Mouse (Mus musculus) kidney, postnatal 36 days (tissue): ENCODE data around the gene Mok.

Experiments
- DNase-seq, 2 experiments: peaks; one replicate each; pipeline ENCODE4 v3.0.0; 2021 to 2022; ENCODE audit warnings: mixed read lengths in 2 of 2

Gene Mok

DNA sequence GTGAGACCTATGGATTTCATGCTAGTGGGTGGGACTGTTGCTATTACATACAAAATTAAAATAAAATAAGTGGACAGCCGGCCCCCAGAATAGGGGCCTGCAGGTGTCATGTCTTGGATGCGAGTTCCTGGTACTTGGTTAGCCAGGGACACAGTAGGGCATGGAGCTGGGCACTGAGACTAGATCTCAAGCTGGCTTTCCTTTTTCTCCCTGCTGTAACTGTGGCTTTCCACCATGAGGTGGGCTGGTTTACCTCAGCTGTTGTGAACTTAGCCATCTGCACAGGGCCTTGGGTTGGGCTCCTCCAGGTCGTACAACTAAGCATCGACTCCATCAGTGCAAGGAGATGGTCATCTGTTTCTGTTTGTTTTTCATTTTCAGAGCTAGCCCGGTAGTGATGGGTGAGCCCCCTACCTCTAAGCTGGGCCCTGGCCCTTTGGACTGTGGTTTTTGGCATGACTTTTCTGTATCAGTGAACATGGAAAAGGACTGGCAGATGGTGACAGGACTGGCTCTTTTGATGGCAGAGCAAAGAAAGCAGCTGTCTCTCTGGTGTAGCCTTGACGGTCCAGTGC is 5.5 kb upstream of the Mok start:
- no peak for DNase-seq

GRCm38 (mm10) chr12:110845131-110845880 is 4.6 kb upstream of the Mok start:
- peak; percentile 96 to 97 for DNase-seq

DNA sequence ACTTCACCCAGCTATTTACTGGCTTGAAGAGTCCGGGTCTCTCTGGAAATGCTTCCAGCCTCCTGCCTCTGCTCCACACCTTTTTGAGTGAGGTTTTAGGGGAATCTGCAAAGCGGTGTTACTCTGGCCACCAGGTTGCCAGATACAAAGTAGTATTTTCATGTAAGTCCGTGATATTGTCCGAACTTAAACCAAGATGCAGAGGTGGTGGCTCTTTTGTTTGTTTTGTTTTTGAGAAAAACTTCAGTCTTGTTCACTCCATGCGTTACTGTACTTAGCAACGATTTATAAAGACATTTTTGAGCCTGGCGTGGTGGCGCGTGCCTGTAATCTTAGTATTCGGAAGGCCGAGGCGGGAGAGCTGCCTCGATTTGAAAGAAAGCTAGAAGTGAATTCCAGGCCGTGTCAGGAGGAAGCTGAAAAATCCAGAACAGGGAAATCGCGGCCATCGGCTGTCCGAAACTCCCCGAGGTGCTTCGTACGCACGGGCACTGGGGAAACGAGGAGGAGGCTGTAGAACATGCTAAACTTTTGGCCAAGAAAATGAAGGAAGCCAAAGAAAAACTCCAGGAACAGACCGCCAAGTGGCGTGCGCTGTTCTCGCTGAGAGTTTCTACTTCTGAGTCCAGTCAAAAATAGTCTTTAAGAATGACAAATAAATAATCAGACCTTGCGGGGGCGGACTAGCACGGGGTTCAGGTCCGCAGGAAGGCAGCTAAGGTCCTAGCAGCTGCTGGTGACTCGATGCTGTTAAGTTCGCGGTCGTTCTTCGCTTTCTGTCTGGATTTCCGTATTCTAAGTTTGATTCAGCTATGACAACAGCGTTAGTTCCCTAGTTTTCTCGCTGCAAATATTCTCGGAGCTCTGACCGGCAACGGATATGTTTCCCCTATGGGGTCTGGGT is 3.7 kb upstream of the Mok start:
- DNase-seq = peak in 1 of 2 experiments; percentile 59

DNA sequence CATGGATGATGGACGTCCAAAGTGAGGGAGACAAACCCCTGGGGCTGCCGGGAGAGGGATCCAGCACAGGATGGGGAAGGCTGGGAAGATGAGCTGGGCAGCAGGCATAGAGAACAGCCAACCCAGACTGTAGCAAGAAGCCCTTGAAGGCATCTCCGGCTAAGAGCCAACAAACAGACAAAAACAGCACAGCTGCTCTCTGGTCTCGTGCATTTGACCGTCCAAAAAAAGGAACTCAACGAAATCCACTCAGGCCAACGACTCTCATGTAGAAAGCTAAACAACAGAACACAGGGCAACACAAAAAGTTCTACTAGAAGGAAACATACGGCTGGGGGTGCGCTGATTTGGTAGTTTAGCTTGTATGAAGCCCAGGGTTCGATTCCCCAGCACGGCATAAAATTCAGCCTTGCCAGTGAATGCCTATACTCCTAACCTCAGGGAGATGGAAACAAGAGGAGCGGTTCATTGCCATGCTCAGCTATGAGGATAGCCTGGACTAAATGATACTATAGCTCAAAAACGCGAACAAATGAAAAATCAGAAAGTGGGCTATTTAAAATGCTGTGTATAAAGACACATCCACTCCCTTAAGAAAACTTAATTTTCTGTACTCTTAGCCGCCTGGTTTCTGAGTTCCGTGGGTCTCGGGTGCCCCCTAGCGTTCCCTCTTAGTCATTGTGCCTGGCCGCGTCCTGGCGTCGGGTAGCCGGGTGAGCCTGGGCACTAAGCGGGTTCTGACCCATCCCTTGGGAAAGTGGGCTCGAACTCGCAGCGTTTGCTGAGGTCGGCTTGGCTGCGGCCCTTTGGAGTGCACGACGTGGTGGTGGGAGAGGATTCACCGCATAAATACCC is 2.7 kb upstream of the Mok start:
- peak; percentile 84 to 93 for DNase-seq

- DNase-seq = no peak
Measured at GRCm38 (mm10) chr12:110841731-110842493, 1.2 kb upstream of the Mok start.

DNA sequence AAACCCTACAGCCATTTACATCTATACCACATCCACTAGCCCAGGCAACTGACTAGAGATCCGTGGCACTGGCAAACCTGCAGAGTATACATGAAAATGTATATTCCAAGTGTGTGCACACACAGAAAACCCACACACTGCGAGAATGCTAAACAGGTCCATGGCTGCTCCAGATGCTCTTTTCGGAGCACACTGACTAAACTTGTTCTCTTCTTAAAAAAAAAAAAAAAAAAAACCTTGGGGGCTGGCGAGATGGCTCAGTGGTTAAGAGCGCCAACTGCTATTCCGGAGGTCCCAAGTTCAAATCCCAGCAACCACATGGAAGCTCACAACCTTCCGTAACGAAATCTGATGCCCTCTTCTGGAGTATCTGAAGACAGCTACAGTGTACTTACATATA is 2.9 kb downstream of the Mok start:
- DNase-seq = no peak

DNA sequence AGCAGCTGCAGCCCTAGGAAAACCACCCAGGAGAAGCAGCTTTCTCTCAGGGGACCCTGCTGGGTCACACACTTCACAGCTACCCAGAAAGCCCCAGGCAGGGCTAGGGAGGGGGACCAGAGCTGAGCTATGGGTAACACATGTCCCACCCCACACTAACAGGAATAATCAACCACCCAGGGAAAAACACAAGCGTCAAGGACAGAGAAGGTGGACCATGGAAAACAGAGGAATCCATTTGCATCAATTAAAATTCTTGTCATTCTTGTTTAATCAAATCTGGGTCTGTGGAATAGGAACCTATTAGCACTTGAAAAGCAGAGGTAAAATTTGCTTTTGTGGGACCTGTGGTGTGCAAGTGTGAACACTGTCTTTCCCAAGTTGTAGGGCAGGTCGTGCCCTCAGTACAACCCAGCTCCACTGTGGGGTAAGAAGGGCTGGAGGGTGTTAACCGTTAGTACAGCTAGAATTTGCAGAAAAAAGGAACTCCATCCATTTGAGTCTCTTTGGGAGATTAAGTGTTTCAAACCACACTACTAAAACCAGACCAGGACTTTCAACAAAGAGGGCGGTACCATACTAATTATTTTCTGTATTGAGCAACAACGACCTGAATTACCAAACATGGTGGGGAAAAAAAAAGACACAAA is 3.4 kb downstream of the Mok start:
- DNase-seq = peak; percentile 46 to 58

DNA sequence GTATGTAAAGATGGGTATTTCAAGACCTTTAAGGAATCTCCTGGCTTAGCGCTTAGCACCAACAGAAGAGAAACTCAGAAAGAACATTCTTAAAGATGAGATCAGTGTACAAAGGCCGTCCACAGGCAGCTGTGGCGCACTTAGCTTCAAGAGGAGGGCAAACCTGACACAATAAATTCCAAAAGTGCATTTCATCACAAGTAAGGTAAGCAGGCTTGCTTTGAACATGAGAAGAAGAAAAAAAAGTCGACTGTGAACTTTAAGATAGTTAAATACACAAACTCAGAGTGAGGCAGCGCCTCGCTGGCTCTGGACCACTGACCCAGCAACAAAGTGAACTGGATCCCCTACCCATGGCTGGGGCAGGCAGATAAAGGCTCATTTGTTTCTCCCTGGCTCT is 4.0 kb downstream of the Mok start:
- DNase-seq = peak in 1 of 2 experiments; percentile 15

DNA sequence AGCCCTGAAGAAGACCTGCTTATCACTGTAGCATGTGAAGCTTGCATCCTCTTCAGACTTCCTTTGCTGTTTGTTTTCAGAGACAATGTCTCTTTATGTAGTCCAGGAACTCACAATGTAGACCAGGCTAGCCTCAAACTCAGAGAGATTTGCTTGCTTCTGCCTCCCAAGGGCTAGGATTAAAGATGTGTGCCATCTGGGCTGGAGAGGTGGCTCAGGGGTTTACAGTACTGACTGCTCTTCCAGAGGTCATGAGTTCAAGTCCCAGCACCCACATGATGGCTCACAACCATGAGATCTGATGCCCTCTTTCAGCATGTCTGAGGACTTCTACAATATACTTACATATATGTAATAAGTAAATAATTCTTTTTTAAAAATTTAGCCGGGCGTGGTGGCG is 5.6 kb downstream of the Mok start:
- no peak for DNase-seq

- no peak for DNase-seq
Measured at GRCm38 (mm10) chr12:110830293-110831024, 10.3 kb downstream of the Mok start.

DNA sequence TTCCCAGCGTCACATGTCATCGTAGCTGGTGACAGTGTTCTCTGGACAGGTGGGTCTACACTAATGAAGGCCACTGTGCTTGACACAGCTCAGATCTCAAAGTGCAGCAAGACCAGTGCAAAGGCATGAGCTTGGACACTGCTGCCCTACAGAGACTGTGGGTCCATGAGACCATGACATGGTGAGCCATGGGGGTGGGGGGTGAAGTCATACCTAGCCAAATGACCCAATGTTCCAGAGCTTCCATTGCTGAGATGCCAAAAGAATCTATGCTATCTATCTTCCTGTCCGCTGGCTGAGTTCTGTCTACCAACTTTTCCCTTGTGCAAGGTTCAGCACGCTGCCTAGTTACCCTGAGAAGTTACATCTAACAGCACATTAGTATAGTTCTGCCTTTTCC is 11.8 kb downstream of the Mok start:
- DNase-seq = no peak

DNA sequence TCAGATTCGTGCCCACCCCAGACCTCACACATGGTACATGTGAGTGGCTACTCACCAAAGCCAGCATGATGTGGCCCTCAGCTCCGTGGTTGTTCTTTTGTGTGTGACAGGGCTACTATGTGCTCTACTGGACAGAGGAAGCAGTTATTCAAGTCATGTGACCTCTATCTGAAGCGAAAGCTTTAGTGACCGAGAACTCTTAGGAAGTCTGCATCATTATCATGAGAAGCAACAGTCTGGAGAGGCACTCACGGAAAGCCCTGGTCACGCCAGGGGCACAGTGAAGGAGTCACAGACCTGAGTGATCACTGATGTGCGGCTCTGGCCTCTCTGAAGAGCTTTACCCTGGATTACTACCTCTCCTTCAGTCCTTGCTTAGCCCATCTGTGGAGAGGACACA is 18.4 kb downstream of the Mok start:
- DNase-seq = no peak

GRCm38 (mm10) chr12:110821787-110822186 is 19.0 kb downstream of the Mok start:
- no peak for DNase-seq

GRCm38 (mm10) chr12:110819367-110819766 is 21.4 kb downstream of the Mok start:
- no peak for DNase-seq

DNA sequence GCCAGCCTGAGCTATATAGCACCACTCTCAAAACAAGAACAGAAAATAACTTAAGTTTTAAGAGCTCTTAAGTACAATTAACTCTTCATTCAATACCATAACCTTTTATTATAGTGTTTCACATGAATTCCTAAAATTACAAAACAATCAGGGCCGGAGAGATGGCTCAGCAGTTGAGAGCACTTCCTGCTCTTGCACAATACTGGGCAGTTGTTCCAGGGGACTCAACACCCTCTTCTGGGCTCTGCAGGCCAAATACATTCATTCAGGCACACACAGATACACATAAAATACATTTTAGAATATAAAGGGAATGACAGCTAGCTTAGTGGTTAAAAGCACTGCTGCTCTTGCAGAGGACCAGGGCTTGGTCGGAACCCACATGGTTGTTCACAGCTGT is 23.9 kb downstream of the Mok start:
- DNase-seq = no peak

DNA sequence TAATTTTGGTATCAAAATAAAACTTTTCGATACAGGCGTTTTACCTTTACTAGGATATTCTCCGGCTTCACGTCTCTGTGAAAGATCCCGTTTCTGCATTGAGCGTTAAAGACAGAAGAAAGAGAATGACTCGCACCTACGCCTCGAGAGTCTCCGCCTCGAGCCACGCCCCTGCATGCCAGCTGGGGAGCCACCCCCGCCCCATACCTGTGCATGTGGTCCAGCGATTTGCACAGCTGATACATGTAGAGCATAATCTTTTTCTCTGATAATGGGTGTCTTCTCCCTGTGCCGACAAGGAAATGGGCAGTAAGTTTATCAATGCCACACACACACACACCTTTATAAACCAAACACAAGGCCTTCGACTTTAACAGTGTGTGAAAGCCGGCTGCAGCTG is 25.8 kb downstream of the Mok start:
- DNase-seq = no peak

- DNase-seq = no peak
Measured at GRCm38 (mm10) chr12:110813624-110814023, 27.1 kb downstream of the Mok start.

GRCm38 (mm10) chr12:110813132-110813531 is 27.6 kb downstream of the Mok start:
- DNase-seq = no peak

DNA sequence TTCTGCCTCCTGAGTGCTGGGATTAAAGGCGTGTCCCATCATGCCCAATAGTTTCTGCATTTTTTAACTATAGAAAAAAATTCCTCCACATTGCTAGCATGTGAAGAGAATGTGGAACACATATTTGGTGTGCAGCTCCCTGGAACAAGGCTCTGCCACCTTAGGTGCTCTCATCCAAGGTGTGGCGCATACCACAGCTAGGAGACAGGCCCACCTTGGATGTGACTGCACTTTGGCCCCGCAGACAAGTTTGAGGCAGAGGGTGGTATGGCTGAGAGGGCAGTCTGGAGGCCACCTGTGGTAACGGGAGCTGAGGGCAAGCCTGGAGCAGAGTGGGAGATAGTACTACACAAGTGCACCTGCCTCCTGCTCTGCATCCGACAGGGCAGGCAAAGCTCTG is 31.9 kb downstream of the Mok start:
- DNase-seq = no peak

DNA sequence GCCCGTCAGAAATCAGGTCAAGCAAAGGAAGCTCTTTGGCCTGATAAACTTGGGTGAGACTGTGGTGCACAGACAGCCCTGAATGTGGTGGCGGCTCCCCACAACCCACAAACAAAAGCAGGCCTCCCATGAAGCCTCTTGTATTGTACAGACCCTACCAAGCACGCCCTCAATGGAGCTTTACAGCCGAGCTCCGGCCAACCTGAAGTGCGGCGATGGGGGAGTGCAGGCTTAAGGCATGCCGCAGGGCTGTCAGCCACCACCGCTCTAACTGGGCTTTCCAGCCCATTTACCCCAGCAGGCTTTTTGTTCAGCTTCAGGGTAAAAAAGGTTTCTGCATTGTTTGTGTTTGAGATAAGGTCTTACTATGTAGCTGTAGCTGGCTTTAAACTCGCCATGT is 32.3 kb downstream of the Mok start:
- DNase-seq = no peak
